Mouse (Mus musculus): Measurements from ENCODE around the gene Baz2b. TPM values are rescaled to one million over a fixed set of nuclear protein-coding genes. Genes with fewer than 3 reads are reported as not detected.

Baz2b gene
- total RNA-seq (2021): 10 to 100 TPM; 29.9 to 41.9 TPM
- long read RNA-seq, experiment 1, partial matches to known transcripts: 0 of 8 reads
- long read RNA-seq, experiment 1, other reads (novel, unspliced or antisense): 7 of 8 reads
- long read RNA-seq, experiment 2, partial matches to known transcripts: 2 of 11 reads
- long read RNA-seq, experiment 2, other reads (novel, unspliced or antisense): 3 of 11 reads

DNA sequence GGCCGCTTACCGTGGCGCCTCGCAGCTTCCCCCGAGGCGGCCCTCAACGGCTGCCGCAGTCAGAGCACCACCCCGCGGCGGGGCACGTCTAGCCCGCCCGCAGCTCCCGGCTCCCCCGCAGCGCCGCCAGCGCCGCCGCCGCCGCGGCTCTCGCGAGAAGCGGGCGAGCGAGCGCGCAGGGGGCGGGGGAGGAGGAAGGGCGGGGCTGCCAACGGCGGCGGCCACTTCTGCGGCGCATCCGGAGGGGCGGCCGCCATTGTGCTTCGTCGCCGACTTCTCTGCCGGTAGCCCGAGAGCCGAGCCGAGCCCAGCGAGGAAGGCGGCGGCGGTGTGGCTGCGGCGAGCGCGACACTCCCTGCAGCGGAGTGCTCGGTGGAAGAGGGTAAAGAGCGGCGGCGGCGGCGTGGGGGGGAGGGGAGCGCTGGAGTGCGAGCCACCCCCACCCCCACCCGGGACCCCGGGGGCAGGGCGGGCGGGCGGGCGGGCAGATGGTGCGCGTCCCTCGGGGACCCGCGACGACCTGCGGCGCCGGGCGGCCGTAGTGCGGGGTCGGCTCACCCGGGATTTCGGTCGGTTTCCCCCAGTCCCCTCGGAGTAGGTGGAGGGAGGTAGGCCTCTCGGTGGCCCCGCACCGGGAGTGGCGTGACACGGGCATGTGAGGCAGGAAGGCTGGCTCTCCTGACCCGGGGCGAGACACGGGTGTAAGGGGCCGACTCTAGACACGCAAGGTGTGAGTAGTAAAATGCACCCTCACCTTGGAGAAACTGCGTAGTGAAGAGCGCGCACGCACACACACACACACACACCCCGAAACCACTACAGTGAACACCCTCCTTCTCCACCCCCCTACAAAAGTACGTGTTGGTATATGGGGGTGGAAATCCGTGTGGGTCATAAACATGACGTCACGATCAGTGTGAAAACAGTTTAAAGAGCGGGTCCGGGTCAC lies at the start of gene Baz2b, which contains the start of gene March7:
Baz2b (minus strand) TSS at position 137 of the 949 bp plus-strand sequence.
March7 (plus strand) TSS at position 185 of the 949 bp plus-strand sequence.
- peak; percentile 88 to 92 for DNase-seq

DNA sequence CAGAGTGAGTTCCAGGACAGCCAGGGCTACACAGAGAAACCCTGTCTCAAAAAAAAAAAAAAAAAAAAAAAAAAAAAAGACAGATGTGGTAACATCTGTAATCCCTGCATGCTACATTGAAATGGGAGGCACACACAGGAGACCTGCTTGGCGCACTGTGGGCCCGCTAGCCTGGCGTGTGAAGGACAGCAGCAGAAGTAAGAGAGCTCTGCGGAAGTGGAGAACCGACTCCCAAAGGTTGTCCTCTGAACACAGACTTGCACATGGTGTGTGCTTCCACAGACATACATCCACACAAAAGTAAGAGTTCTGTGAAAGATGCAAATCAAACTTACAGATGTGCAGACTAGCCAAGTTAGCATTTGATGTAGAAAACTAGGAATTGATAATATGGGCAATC lies 49.5 kb upstream of the Baz2b start:
- no peak for DNase-seq

DNA sequence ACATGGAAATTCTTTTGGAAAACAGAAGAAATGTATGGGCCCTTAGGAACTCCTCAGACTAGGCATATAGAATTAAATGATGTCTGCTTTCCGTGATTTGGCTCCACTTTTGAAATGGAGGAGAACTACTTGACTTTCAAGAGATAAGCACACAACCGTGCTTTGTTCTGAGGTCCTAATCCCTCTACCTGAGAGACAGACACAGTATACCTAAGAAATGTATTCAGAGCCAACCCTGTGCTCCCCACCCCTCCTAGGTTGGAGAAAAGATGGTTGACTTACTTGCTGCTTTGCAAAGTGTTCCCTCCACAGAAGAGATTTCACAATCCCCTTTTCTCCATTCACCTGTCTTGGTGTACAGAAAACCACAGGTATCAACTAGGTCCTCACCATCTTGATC lies 47.1 kb upstream of the Baz2b start:
- no peak for DNase-seq

DNA sequence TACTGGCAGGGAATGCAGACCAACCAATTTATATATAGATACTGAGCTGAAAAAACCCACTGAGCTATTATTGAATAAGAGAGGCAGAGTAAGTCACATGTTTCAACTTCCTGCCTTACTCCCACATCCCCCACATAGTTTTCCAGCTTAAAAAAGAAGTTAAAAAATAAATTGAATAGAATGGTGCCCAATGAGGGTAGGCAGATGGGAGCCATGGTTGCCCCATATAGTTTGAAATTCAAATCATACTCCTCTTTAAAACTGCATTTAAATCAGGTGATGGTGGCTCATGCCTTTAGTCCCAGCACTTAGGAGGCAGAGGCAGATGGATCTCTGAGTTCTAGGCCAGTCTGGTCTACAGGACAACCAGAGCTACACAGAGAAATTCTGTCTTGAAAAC lies 43.9 kb upstream of the Baz2b start:
- no peak for DNase-seq

DNA sequence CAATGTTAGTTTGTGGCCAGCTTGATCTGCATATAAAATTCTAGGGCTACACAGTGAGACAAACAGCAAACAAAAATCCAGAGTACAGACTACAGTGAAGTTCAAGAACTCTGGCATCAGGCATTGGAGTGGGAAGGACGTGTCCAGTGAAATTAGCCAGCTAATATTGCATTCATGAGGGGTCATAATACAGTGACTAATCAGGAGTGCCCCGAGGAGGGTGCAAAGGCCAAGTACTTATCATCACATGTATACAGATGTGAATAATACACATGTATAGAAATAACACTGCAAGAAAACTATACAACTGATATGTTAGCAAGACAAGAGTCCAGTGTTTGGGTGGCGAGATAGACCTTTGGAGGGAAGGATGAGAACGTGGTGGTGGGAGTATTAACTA lies 43.1 kb upstream of the Baz2b start:
- no peak for DNase-seq

DNA sequence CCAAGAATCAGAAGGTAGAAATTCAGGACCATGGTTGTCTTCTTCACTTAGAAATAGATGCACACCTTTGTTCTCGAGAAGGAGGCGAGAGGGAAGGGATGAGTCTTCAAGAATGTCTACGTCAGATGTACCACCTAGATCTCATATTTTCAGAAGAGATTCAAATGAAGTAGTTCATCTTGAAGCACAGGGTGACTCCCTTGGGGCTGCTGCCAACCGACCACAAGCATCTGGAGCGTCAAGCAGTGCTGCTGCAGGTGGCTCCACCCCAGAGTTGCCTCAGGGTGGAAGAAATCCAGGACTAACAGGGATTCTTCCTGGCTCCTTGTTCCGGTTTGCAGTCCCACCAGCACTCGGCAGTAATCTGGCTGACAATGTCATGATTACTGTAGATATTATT lies 24.9 kb upstream of the Baz2b start:
- DNase-seq: no peak

DNA sequence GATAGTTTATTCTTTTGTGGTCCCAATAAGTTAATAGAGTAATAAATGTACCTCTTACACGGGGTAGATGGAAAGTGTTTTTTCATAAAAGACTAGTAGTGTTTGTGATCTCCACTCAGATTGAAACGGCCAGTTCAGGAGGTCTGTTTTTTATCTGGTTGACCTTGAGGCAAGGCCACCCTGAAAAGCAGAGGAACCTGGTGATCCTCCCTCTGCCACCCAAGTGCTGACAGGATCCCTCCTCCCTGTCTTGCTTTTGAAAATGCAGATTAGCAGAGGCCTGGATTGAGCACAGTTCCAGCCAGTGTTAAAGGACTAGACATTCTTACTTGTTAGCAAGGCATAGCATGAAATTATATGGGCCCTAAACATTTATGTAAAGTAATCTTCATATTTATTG lies 23.5 kb upstream of the Baz2b start:
- DNase-seq: peak; percentile 44 to 49

DNA sequence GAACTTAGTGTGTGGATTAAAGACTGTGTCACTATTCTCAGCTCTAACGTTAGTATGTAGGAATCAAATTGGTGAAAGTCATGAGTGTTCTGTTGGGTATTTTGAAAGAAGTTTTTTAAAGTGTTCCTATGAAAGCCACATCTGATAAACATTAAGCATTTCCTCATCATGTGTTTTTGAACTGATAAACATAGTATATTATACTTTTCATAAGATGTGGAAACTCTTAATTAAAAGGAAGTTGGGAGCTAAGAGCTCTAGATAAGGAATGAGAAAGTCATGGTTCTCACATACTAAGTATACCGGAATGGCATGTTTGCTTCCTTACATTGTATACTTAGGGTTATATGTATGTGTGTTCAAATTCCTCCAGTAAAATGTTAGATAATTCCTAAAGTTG lies 20.7 kb upstream of the Baz2b start:
- no peak for DNase-seq

DNA sequence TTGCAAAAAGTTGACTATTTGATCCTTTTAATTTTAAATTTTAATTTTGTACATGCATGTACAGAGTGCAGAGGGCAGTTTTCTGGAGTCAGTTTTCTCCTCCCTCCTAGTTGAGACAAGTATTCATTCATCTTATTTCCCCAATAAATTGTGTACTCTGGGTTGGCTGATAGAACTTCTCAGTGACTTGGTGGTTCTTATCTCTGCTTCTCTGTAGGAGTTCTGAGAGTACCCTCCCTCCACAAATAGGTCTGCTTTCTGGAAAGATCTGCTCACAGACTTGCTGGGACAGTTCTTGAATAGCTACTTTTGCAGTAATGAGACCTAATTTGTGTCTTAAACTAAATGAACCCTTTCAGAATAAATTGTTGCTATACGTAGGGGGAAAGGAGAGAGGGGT lies 18.8 kb upstream of the Baz2b start:
- no peak for DNase-seq

DNA sequence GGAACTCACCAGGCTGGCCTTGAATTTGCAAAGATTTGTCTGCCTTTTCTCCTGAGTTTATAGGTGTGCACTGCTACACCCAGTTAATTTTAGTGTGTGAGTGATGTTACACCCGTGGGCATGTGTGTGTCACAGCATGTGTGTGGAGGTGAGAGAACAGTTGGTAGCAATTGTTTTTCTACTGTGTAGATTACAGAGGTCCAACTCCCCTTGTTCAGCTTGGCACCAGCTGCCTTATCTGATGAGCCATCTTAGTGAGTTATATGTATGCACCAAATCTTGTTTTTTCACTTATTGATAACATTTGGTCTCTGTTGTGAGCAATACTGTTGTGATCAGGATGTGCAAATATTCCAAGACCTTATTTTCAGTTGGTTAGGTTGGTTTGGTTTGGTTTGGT lies 13.8 kb upstream of the Baz2b start:
- DNase-seq: no peak

DNA sequence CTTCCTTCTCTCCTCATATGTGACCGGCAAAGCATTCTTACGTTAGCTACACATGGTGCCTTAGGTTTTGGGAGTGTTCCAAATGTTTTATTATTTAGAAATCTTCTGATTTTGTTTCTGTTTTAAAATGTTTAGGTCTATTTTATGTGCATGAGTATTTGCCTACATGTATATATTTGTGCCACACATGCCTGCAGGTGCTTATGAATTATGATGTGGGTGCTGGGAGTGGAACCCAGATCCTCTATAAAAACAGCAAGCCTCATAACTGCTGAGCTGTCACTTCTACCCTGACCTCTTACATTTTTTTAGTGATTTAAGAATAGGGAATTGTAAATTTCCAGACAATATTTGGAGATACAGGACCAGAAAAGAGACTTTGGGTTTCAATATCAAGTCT lies 12.3 kb upstream of the Baz2b start:
- DNase-seq: no peak

DNA sequence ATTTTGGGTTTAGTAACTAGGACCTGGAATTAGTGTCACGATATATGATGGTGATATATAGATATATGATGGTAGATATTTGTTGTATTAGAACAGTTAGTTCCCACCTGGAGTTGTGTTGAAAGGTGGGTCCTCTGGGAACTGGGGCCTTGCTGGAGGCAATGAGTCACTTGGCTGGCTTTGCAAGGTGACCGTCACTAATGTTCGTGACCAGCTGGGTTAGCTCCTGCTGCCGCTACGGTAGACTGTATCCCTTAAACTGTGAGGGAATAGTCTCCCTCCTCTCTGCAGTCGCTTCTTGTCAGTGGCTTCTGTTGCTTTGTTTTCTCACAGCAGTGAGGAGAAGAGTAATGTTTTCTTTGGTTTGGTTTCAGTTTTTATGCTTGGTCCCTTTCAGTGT lies 11.6 kb upstream of the Baz2b start:
- DNase-seq: peak in 1 of 2 experiments; percentile 32

DNA sequence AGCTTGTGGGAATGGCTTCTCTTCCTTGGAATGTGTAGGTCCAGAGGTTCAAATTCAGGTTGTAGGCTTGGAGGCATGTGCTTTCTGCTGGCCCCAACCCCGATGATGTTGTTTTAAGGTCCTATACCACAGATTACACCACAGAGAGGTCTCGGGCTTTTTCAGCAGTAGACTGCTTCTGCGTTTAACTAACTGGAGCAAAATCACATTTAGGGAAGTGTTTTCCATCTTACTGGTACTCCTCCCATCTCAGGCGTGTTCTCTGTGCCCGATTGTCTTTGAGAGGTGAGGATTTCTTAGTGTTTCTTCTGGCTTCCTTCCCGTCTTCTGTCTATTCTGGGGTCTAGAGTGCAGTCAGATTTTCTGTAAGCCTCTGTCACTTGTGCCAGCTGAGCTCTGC lies 8.0 kb upstream of the Baz2b start:
- DNase-seq: no peak

DNA sequence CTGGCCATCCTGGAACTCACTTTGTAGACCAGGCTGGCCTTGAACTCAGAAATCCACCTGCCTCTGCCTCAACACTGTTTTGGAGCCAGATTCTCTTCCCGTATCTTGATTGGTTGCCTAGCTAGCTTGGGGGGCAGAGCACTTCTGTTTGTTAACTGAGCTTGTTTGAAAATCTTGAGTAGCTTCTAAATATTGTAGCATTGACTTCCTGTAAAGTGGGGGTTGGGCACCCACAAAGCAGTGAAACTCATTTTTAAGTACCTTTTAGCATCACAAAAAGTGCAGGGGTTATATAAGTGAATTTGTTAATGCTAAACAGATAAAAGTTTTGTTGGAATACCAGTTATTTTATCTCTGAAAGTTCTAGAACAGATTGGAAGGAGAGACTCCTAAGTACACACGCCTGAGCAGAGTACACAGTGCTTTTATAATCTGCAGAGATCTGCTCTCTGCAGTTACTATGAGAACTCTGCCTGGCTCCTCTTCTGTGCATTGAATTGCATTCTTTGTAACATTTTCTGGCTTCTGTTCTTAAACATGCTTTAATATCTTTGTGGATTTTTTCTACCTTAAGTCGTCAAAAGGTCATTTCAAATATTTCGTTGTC lies 7.0 kb upstream of the Baz2b start:
- no peak for DNase-seq

DNA sequence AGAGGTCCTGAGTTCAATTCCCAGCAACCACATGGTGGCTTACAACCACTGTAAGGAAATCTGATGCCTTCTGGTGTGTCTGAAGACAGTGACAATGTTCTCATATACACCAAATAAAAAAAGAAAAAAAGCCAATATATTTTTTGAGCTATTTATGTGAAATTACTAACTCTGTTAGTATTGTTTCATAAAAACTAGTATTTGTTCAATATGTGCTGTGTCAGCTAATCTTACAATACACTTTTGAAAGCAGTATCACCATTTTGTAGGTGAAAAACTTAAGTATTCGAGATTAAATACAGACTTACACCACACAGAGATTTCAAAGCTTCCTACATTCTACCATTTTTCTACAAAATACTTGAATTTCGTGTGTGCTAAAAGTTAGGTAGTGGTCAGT lies 5.0 kb upstream of the Baz2b start:
- DNase-seq: no peak

DNA sequence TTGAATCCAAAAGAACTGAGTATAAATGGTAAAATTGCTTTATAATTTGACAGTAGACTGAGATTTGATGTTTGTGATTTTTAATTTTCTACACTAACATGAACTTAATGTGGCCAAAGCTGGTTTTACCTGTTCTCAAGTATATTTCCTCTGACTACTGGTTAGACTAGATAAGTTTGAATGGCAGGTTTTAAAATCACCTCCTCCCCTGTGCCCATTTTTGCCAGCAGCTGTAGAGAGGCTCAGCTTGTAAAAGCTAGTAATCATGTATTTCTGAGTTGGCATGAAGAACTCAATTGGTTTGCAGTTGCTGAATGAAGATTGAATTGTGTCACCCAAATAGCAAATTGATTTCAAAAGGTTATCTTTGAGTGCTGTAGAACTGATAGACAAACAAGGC lies 2.8 kb upstream of the Baz2b start:
- no peak for DNase-seq

DNA sequence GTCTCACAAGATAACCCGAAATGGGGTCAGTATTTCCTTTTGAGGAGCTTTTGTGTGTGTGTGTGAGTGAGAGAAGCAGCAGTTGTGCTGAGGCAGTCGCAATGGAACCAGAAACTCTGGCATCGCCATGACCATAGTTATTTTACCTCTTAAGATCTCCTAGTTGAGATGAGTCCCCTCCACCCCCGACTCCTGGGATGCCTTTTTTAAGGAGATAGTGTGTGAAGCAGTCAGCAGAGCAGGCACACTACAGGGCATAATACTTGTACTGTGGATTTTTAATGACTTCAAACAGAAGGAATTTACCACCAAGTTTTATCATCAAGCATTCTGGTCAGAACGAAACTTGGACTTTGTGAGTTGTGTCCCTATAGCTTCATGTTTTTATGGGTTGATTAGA lies 1.2 kb upstream of the Baz2b start:
- DNase-seq: no peak

DNA sequence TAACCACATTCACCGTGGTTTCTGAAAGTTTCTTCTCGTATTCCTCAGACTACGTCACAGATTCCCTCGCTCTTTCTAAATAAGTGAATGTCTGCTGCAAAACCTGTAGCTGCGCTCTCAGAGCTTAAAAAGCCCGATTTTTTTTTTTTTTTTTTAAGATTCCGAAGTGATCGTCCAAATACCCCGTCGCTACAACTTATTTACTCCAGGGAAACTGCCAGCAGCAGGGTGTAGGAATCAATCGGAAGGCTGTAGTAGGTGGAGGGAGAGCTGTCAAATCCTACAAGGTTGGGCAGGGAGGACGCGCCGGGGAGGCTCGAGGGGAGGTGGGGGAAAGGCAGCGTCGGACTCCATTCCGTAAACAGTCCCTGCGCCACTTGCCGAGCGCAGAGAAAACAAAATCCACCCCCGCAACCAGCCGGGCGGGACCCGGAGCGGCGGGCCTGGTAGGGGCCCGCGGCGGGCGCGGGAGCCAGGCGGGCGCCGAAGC lies 472 bp downstream of the Baz2b start:
- DNase-seq: peak; percentile 58 to 73

DNA sequence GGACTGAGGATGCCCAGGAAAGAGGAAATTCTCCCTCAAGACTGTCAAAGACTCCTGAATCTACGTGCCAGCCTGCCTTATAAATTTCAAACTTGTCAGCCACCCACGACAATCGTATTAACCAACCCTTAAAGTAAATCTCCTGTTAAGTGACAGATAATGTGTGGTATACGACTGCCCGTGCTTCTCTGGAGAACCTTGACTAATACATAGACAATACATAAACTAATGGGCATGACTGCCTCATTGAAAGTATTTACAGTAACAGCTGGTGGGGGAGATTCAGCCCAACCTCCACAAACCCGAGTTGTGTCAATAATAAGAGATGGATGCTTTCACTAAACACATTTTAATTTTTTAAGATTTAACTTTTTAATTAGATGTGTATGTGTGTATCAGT lies 3.8 kb downstream of the Baz2b start:
- no peak for DNase-seq

DNA sequence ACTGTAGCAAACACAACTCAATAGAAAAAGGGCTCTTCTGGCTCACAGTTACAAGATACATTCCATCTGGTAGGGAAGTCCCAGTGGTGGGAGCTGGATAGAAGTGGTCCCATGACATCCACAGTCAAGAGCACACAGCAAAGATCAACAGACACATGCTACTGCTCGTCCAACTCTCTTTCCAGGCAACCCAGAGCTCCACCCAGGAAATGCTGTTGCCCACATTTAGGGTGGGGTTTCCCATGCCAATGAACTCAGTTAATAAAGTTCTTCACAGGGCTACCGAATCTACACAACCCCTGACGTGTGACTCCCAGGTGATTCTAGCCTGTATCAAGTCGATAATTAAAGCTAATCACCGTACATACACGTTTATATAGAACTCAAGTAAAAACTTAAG lies 5.5 kb downstream of the Baz2b start:
- DNase-seq: no peak

DNA sequence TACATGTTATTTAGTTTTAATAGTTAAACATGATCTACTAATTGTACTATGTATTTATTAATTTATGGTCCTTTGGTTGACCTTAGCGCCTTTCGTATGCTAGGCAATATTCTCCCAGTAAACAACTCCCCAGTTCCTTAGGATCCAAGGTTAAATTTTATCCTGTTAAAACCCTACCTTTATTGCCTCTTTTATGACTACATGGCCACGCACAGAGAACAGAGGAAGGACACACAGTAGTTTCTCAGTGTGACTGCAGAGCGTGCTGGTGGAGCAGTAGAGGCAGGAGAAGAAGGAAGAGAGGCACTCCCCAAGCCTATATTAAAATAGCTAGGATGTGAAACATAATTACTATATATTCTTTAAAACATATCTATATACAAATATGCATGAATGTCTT lies 5.9 kb downstream of the Baz2b start:
- DNase-seq: no peak

DNA sequence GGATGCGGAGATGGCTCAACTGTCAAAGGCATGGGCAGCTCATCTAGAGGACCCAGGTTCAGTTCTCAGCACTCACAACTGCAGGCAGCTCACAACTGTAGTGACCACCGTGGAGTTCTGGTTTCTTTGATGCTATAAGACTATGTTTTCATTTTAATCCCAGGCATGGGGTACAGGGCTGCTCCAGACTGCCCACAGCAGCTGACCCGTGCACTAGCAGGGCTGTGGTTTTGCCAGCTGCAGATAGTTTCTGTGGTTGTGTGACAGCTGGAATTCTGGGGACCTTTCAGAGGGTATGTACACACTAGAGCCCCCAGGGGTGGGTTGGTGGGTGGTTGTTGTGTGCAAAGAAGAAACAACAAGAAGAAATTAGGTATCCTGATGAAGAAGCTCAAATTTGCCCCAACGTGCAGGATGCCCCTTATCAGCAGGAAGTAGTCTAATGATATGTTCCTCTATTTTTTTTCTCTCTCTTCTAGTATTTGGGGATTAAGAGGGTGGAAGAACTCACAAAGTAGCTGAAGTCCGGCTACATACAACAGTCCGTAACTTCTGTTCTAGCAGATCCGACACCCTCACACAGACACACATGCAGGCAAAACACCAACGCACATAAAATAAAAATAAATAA lies 6.6 kb downstream of the Baz2b start:
- no peak for DNase-seq

DNA sequence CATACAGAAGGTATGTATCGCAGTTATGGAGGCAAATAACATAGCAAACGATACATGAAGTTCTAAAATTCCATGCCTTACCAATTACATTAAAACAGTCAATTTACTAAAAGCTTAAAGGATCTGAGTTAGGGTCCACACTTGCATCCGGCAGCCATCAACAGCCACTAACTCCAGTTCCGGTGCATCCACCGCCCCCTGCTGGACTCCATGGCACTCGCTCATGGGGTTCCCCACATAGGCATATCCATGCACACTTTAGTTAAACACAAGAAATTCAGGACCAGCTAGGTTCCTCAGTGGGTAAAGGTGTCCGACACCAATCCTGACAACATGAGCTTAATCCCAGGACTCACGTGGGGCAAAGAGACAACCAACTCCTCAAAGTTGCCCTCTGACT lies 9.0 kb downstream of the Baz2b start:
- DNase-seq: peak; percentile 50 to 72
